Mouse (Mus musculus): ENCODE data around the gene Srgn. TPM values are rescaled to one million over a fixed set of nuclear protein-coding genes. Genes with fewer than 3 reads are reported as not detected.
A peak's percentile ranks its signal among the peaks of the same experiment; 100 is the strongest.
"Not testable (repeated sequence)": the region's sequence is repeated elsewhere in the genome, so short reads cannot be mapped to it uniquely, and the experiment has no call there.

Srgn gene
- total RNA-seq, 1 experiment from 2014 or later, result 1,072 TPM

- ATAC-seq (replicated peaks; ENCODE audit: low read depth, poor library complexity, severe bottlenecking), result no peak
These were observed 4.8 kb downstream of the Srgn start for GRCm38 (mm10) chr10:62522346-62522950.

GRCm38 (mm10) chr10:62521763-62522162, 5.5 kb downstream of the Srgn start:
- no peak for ATAC-seq (replicated peaks; ENCODE audit: low read depth, poor library complexity, severe bottlenecking)

GRCm38 (mm10) chr10:62520911-62521310, 6.3 kb downstream of the Srgn start:
- no peak for ATAC-seq (replicated peaks; ENCODE audit: low read depth, poor library complexity, severe bottlenecking)

- ATAC-seq (replicated peaks; ENCODE audit: low read depth, poor library complexity, severe bottlenecking), result peak; percentile 52
These were observed 9.7 kb downstream of the Srgn start for GRCm38 (mm10) chr10:62517511-62517910.

- ATAC-seq (replicated peaks; ENCODE audit: low read depth, poor library complexity, severe bottlenecking), result no peak
These were observed 14.4 kb downstream of the Srgn start for GRCm38 (mm10) chr10:62512855-62513254.

GRCm38 (mm10) chr10:62511528-62511927, 15.7 kb downstream of the Srgn start:
- peak; percentile 44 for ATAC-seq (replicated peaks; ENCODE audit: low read depth, poor library complexity, severe bottlenecking)

- ATAC-seq (replicated peaks; ENCODE audit: low read depth, poor library complexity, severe bottlenecking), result no peak
These were observed 18.1 kb downstream of the Srgn start for GRCm38 (mm10) chr10:62509032-62509656.

- ATAC-seq (replicated peaks; ENCODE audit: low read depth, poor library complexity, severe bottlenecking), result peak; percentile 2
These were observed 18.8 kb downstream of the Srgn start for GRCm38 (mm10) chr10:62508459-62508858.

- ATAC-seq (replicated peaks; ENCODE audit: low read depth, poor library complexity, severe bottlenecking), result peak; percentile 49
These were observed 19.5 kb downstream of the Srgn start for GRCm38 (mm10) chr10:62507591-62508308.

- ATAC-seq (replicated peaks; ENCODE audit: low read depth, poor library complexity, severe bottlenecking), result no peak
These were observed 20.2 kb downstream of the Srgn start for GRCm38 (mm10) chr10:62507071-62507470.

GRCm38 (mm10) chr10:62506019-62506556, 21.2 kb downstream of the Srgn start:
- ATAC-seq (replicated peaks; ENCODE audit: low read depth, poor library complexity, severe bottlenecking), result peak; percentile 17

GRCm38 (mm10) chr10:62505224-62505983, 21.8 kb downstream of the Srgn start:
- no peak for ATAC-seq (replicated peaks; ENCODE audit: low read depth, poor library complexity, severe bottlenecking)

- no peak for ATAC-seq (replicated peaks; ENCODE audit: low read depth, poor library complexity, severe bottlenecking)
These were observed 23.2 kb downstream of the Srgn start for GRCm38 (mm10) chr10:62503836-62504628.

- peak; percentile 26 for ATAC-seq (replicated peaks; ENCODE audit: low read depth, poor library complexity, severe bottlenecking)
These were observed 23.9 kb downstream of the Srgn start for GRCm38 (mm10) chr10:62503353-62503752.

- no peak for ATAC-seq (replicated peaks; ENCODE audit: low read depth, poor library complexity, severe bottlenecking)
These were observed 25.3 kb downstream of the Srgn start for GRCm38 (mm10) chr10:62501951-62502350.

GRCm38 (mm10) chr10:62500916-62501615, 26.2 kb downstream of the Srgn start:
- 0 out of 2 replicates have a peak, but pooled peaks have one; percentile 3 for ATAC-seq (replicated peaks; ENCODE audit: low read depth, poor library complexity, severe bottlenecking)

GRCm38 (mm10) chr10:62500088-62500915, 26.9 kb downstream of the Srgn start:
- peak; percentile 61 for ATAC-seq (replicated peaks; ENCODE audit: low read depth, poor library complexity, severe bottlenecking)

GRCm38 (mm10) chr10:62491681-62492080, 35.6 kb downstream of the Srgn start:
- not testable (repeated sequence) for ATAC-seq (replicated peaks; ENCODE audit: low read depth, poor library complexity, severe bottlenecking)

Data from common myeloid progenitor, adult 5-6 weeks (primary cell).